Mouse (Mus musculus) layer of hippocampus, adult 11-12 months (tissue): Measurements from ENCODE around the gene Tmprss11a.
A peak's percentile ranks its signal among the peaks of the same experiment; 100 is the strongest.

Experiments
- DNase-seq: peaks from one replicate; pipeline ENCODE4 v3.0.0; 2022; ENCODE audit warnings: low spot score

Tmprss11a gene

GRCm38 (mm10) chr5:86468890-86469289 is at the start of gene Tmprss11a:
Gene Tmprss11a, minus strand, starts transcription at chr5:86468990.
- DNase-seq, result no peak

- no peak for DNase-seq
These were observed 49.7 kb upstream of the Tmprss11a start, which contains the start of gene Tmprss11g for GRCm38 (mm10) chr5:86518500-86518899. Gene Tmprss11g, minus strand, starts transcription at chr5:86518600.

GRCm38 (mm10) chr5:86511538-86511937 is 42.7 kb upstream of the Tmprss11a start:
- no peak for DNase-seq

- no peak for DNase-seq
These were observed 24.7 kb upstream of the Tmprss11a start for GRCm38 (mm10) chr5:86493453-86493852.

- no peak for DNase-seq
These were observed 13.8 kb upstream of the Tmprss11a start for GRCm38 (mm10) chr5:86482562-86482961.

- DNase-seq, result no peak
These were observed 13.2 kb upstream of the Tmprss11a start for GRCm38 (mm10) chr5:86482031-86482430.

- no peak for DNase-seq
These were observed 5.1 kb upstream of the Tmprss11a start for GRCm38 (mm10) chr5:86473859-86474258.

GRCm38 (mm10) chr5:86439306-86439705 is 29.5 kb downstream of the Tmprss11a start:
- DNase-seq, result no peak

- peak; percentile 13 for DNase-seq
These were observed 30.2 kb downstream of the Tmprss11a start for GRCm38 (mm10) chr5:86438548-86438947.

- DNase-seq, result peak; percentile 33
These were observed 36.1 kb downstream of the Tmprss11a start for GRCm38 (mm10) chr5:86432697-86433096.

GRCm38 (mm10) chr5:86431096-86431495 is 37.7 kb downstream of the Tmprss11a start:
- no peak for DNase-seq

- no peak for DNase-seq
These were observed 47.3 kb downstream of the Tmprss11a start for GRCm38 (mm10) chr5:86421323-86422028.

GRCm38 (mm10) chr5:86419494-86419893 is 49.3 kb downstream of the Tmprss11a start:
- no peak for DNase-seq

GRCm38 (mm10) chr5:86414280-86414679 is 54.5 kb downstream of the Tmprss11a start:
- no peak for DNase-seq

GRCm38 (mm10) chr5:86410815-86411214 is 58.0 kb downstream of the Tmprss11a start:
- DNase-seq, result peak; percentile 18

- no peak for DNase-seq
These were observed 60.8 kb downstream of the Tmprss11a start for GRCm38 (mm10) chr5:86407941-86408340.

GRCm38 (mm10) chr5:86407191-86407590 is 61.6 kb downstream of the Tmprss11a start:
- DNase-seq, result no peak

- DNase-seq, result no peak
These were observed 95.5 kb downstream of the Tmprss11a start, which contains the start of gene Tmprss11d for GRCm38 (mm10) chr5:86373320-86373719. Gene Tmprss11d, minus strand, starts transcription at chr5:86373420.
